Mouse (Mus musculus) heart, adult 2 months (tissue): ENCODE data around the gene Gpr4.

Experiments
- CTCF ChIP-seq: fragments of 200-600 bp; IDR thresholded peaks from 2 replicates; pipeline ENCODE4 v1.8.1; 2022; ENCODE audit warnings: antibody characterized with exemption, mild to moderate bottlenecking, moderate library complexity
- EP300 ChIP-seq: fragments of 200-500 bp; IDR thresholded peaks from 2 replicates; pipeline ENCODE4 v1.6.1; 2011; ENCODE audit warnings: low read depth, low read length, control low read depth; ENCODE audit not compliant: insufficient read depth
- POLR2A ChIP-seq: fragments of 200-500 bp; IDR thresholded peaks from 2 replicates; pipeline ENCODE4 v1.6.1; 2011; ENCODE audit warnings: mild to moderate bottlenecking, low read depth, low read length, control low read depth; ENCODE audit not compliant: insufficient read depth

GRCm38 (mm10) chr7:19230899-19231298 lies 18.6 kb downstream of the Gpr4 start:
- TF ChIP-seq CTCF (no peak), POLR2A (no peak), EP300 (no peak)
